Mouse (Mus musculus) bone marrow, adult 2 months (tissue): ENCODE measurements around the gene Rex1bd. TPM values are rescaled to one million over a fixed set of nuclear protein-coding genes. Genes with fewer than 3 reads are reported as not detected.

Experiments
- H3K27ac ChIP-seq: fragments of 200-500 bp; 2 replicates; pipeline ENCODE4 v1.5.1; 2012; ENCODE audit warnings: low read depth, mild to moderate bottlenecking, control low read depth, inconsistent platforms, low read length; ENCODE audit not compliant: control insufficient read depth, poor library complexity, insufficient read depth
- H3K4me1 ChIP-seq: fragments of 200-500 bp; 2 replicates; pipeline ENCODE4 v1.6.1; 2011; ENCODE audit warnings: low read length; ENCODE audit not compliant: control insufficient read depth, insufficient read depth
- H3K4me3 ChIP-seq: fragments of 200-500 bp; replicated peaks from 2 replicates; pipeline ENCODE3; 2011; ENCODE audit warnings: mild to moderate bottlenecking, low read depth, low read length, control low read depth; ENCODE audit not compliant: control insufficient read depth
- CTCF ChIP-seq: fragments of 200-500 bp; IDR thresholded peaks from 2 replicates; pipeline ENCODE4 v1.5.1; 2011; ENCODE audit warnings: low read length, control low read depth; ENCODE audit not compliant: control insufficient read depth, insufficient read depth
- POLR2A ChIP-seq: fragments of 200-500 bp; IDR thresholded peaks from 2 replicates; pipeline ENCODE4 v1.6.1; 2011; ENCODE audit warnings: low read depth, mild to moderate bottlenecking, control low read depth, low read length, borderline replicate concordance; ENCODE audit not compliant: control insufficient read depth
- WGBS: fragments of 180-500 bp; shearing (Covaris S2); methylation state at CpG from one replicate; pipeline ENCODE4 v1.1.7; 2018; 5-methylcytosine and 5-hydroxymethylcytosine counted together
- polyA plus RNA-seq: library from polyadenylated mRNA; stranded (reverse); fragments of >200 nt; gene quantifications from 2 replicates; pipeline ENCODE4 v1.2.4, GENCODE M21; 2011; ENCODE audit warnings: low replicate concordance; ENCODE audit not compliant: missing spikeins, insufficient read depth, insufficient read length

Gene Rex1bd
- polyA plus RNA-seq, 1 experiment = 63.6 TPM

GRCm38 (mm10) chr8:70502540-70502939, 4.0 kb downstream of the Rex1bd start:
- H3K4me1 ChIP-seq = peaks cover 5% of the 10 kb centered on the region
- H3K4me3 ChIP-seq = no peak overlapping the region
- WGBS = 41% methylated on average over 12 of the region's 12 CpGs
- H3K27ac ChIP-seq = no peak overlapping the region
- TF ChIP-seq CTCF (no peak), POLR2A (no peak)

GRCm38 (mm10) chr8:70501820-70502529, 4.6 kb downstream of the Rex1bd start:
- Histone ChIP-seq H3K4me1 (peaks cover 5% of the 10 kb centered on the region), H3K27ac (no peak overlapping the region; the same call in 1 of the 2 replicates), H3K4me3 (no peak overlapping the region)
- no peak for TF ChIP-seq POLR2A
- 13% methylated on average over 23 of the region's 23 CpGs for WGBS

GRCm38 (mm10) chr8:70500386-70501301, 5.9 kb downstream of the Rex1bd start:
- Histone ChIP-seq H3K27ac (no peak overlapping the region), H3K4me1 (peaks cover 1% of the 10 kb centered on the region; the same call in 1 of the 2 replicates), H3K4me3 (peak overlapping the region; percentile 18)
- WGBS = 9% methylated on average over 39 of the region's 39 CpGs
- TF ChIP-seq CTCF = no peak
- TF ChIP-seq POLR2A = no peak

GRCm38 (mm10) chr8:70495771-70496062, 10.8 kb downstream of the Rex1bd start:
- TF ChIP-seq CTCF (no peak), POLR2A (no peak)
- Histone ChIP-seq H3K4me1 (no peaks in the 10 kb centered on the region), H3K4me3 (no peak overlapping the region), H3K27ac (no peak overlapping the region; the same call in 1 of the 2 replicates)
- WGBS = 20% methylated on average over 12 of the region's 12 CpGs

GRCm38 (mm10) chr8:70495001-70495770, 11.4 kb downstream of the Rex1bd start:
- H3K4me1 ChIP-seq = no peaks in the 10 kb centered on the region
- no peak overlapping the region; the same call in 1 of the 2 replicates for H3K27ac ChIP-seq
- H3K4me3 ChIP-seq = no peak overlapping the region
- 12% methylated on average over 21 of the region's 21 CpGs for WGBS
- TF ChIP-seq CTCF = no peak
- TF ChIP-seq POLR2A = no peak

GRCm38 (mm10) chr8:70494416-70494945, 12.1 kb downstream of the Rex1bd start:
- Histone ChIP-seq H3K4me1 (no peaks in the 10 kb centered on the region), H3K27ac (no peak overlapping the region), H3K4me3 (no peak overlapping the region)
- 2% methylated on average over 28 of the region's 28 CpGs for WGBS
- no peak for TF ChIP-seq POLR2A
- TF ChIP-seq CTCF = no peak

- no peak overlapping the region for H3K27ac ChIP-seq
- no peak overlapping the region for H3K4me3 ChIP-seq
- WGBS = 5% methylated on average over 47 of the region's 47 CpGs
- H3K4me1 ChIP-seq = no peaks in the 10 kb centered on the region
- TF ChIP-seq POLR2A (no peak), CTCF (no peak)
These were observed 12.7 kb downstream of the Rex1bd start for GRCm38 (mm10) chr8:70493692-70494415.
